8 mouse cellular contexts compared by ENCODE assay signal in genomic region chr7:119793586-119794250, GRCm38 (mm10). TPM values are rescaled to one million over a fixed set of nuclear protein-coding genes. Genes with fewer than 3 reads are reported as not detected.
DNase-seq lines count a peak whose midpoint lies in the region; ATAC-seq and TF ChIP-seq lines count a peak whose summit lies in the region.

Rexo5 (plus strand) TSS chr7:119794006.
Eri2 (minus strand) TSS chr7:119794058.

- peak within 1 kb of the TSS; percentile 80 for H3K27ac ChIP-seq in embryonic facial prominence, embryonic 13.5 days
- peak within 1 kb of the TSS; percentile 57 for H3K27ac ChIP-seq in heart, adult 2 months
- H3K27ac ChIP-seq in kidney, adult 2 months (ENCODE audit: insufficient read depth, low read depth, low read length): peak within 1 kb of the TSS; percentile 59; the same call in 1 of the 2 replicates
- peak within 1 kb of the TSS; percentile 79 for H3K27ac ChIP-seq in limb, embryonic 15.5 days
- H3K27ac ChIP-seq in midbrain, postnatal 0 days (ENCODE audit: low read depth, low read length): 0 out of 2 replicates have a peak within 1 kb of the TSS, but pooled peaks have one; percentile 38

- H3K79me2 ChIP-seq in heart, adult 2 months (replicated peaks; ENCODE audit: control insufficient read depth, insufficient read depth, low read length): no peaks in the 10 kb centered on the region

- ATAC-seq in embryonic facial prominence, embryonic 13.5 days (ENCODE audit: insufficient number of reproducible peaks, insufficient read depth, low FRiP score, low TSS enrichment, low read depth): peak; percentile 98
- ATAC-seq in limb, embryonic 15.5 days (ENCODE audit: insufficient number of reproducible peaks, low FRiP score, low TSS enrichment, low read depth): peak; percentile 97
- ATAC-seq in midbrain, postnatal 0 days (ENCODE audit: low FRiP score): peak; percentile 96

- whole genome bisulfite sequencing in embryonic facial prominence, embryonic 13.5 days: under 1% methylated on average over 53 of the region's 53 CpGs
- under 1% methylated on average over 53 of the region's 53 CpGs for WGBS in heart, adult 2 months
- under 1% methylated on average over 53 of the region's 53 CpGs for WGBS in kidney, adult 2 months
- 0% methylated on average over 53 of the region's 53 CpGs for WGBS in limb, embryonic 15.5 days
- WGBS in midbrain, postnatal 0 days: under 1% methylated on average over 53 of the region's 53 CpGs

- H3K4me2 ChIP-seq in embryonic facial prominence, embryonic 13.5 days: peak within 1 kb of the TSS; percentile 74
- peak within 1 kb of the TSS; percentile 77 for H3K4me2 ChIP-seq in limb, embryonic 15.5 days
- H3K4me2 ChIP-seq in midbrain, postnatal 0 days (ENCODE audit: low read depth, low read length, poor library complexity, severe bottlenecking): peak within 1 kb of the TSS; percentile 91

- no peaks in the 10 kb centered on the region for H3K9me3 ChIP-seq in embryonic facial prominence, embryonic 13.5 days
- no peaks in the 10 kb centered on the region for H3K9me3 ChIP-seq in limb, embryonic 15.5 days
- no peaks in the 10 kb centered on the region for H3K9me3 ChIP-seq in midbrain, postnatal 0 days (ENCODE audit: low read length)

- no peak for TF ChIP-seq EP300 in heart, adult 2 months (IDR thresholded peaks at IDR 0.05; ENCODE audit: insufficient read depth, low read depth, low read length)

- no peak for TF ChIP-seq CTCF in heart, adult 2 months (IDR thresholded peaks at IDR 0.05)
- no peak for TF ChIP-seq CTCF in kidney, adult 2 months (conservative IDR thresholded peaks at IDR 0.05; ENCODE audit: insufficient read depth, insufficient read length, low read depth, low read length)
- no peak for TF ChIP-seq CTCF in midbrain, postnatal 0 days (IDR thresholded peaks at IDR 0.05)

- peak within 1 kb of the TSS; percentile 72 for H3K4me3 ChIP-seq in embryonic facial prominence, embryonic 13.5 days
- peak within 1 kb of the TSS; percentile 67 for H3K4me3 ChIP-seq in heart, adult 2 months
- peak within 1 kb of the TSS; percentile 84 for H3K4me3 ChIP-seq in kidney, adult 2 months (ENCODE audit: insufficient read depth, low read depth, low read length)
- H3K4me3 ChIP-seq in limb, embryonic 15.5 days: peak within 1 kb of the TSS; percentile 73
- peak within 1 kb of the TSS; percentile 55 for H3K4me3 ChIP-seq in midbrain, postnatal 0 days (ENCODE audit: low read depth, low read length)

- peaks cover 15% of the 10 kb centered on the region for H3K36me3 ChIP-seq in embryonic facial prominence, embryonic 13.5 days
- H3K36me3 ChIP-seq in heart, adult 2 months (ENCODE audit: control insufficient read depth, insufficient read depth, low read length): no peaks in the 10 kb centered on the region
- H3K36me3 ChIP-seq in kidney, adult 2 months (ENCODE audit: control insufficient read depth, insufficient read depth, low read length): no peaks in the 10 kb centered on the region; the same call in 1 of the 2 replicates
- H3K36me3 ChIP-seq in limb, embryonic 15.5 days: peaks cover 16% of the 10 kb centered on the region
- H3K36me3 ChIP-seq in midbrain, postnatal 0 days (ENCODE audit: insufficient read depth, low read length): peaks cover 3% of the 10 kb centered on the region; the same call in 1 of the 2 replicates

- intact Hi-C loops in heart, adult 2 months (cut with DNase I): loop anchor here (5.0 kb wide), 1 partner anchor 71 kb away; the partner anchor contains the start of gene Thumpd1

- H3K4me1 ChIP-seq in embryonic facial prominence, embryonic 13.5 days: peaks cover 11% of the 10 kb centered on the region
- no peaks in the 10 kb centered on the region for H3K4me1 ChIP-seq in heart, adult 2 months (ENCODE audit: control insufficient read depth, insufficient read depth, low read length)
- no peaks in the 10 kb centered on the region for H3K4me1 ChIP-seq in kidney, adult 2 months (ENCODE audit: control insufficient read depth, insufficient read depth, low read length)
- peaks cover 12% of the 10 kb centered on the region; the same call in 1 of the 2 replicates for H3K4me1 ChIP-seq in limb, embryonic 15.5 days
- H3K4me1 ChIP-seq in midbrain, postnatal 0 days (ENCODE audit: insufficient read depth, low read length): peaks cover 3% of the 10 kb centered on the region; the same call in 1 of the 2 replicates

- DNase-seq in A20 (ENCODE audit: low read depth, low spot score): peak; percentile 96
- DNase-seq in adrenal gland, postnatal 4 days (ENCODE audit: low spot score in 2 of 2): peak; percentile 75 to 77
- DNase-seq in heart, adult 2 months: peak; percentile 88
- peak; percentile 86 for DNase-seq in kidney, adult 2 months
- peak; percentile 92 for DNase-seq in midbrain, postnatal 0 days (ENCODE audit: low spot score)
- DNase-seq in spleen, postnatal 10 days (ENCODE audit: low spot score in 2 of 2): peak; percentile 80 to 89

- H3K9ac ChIP-seq in embryonic facial prominence, embryonic 13.5 days: peak within 1 kb of the TSS; percentile 88
- peak within 1 kb of the TSS; percentile 81 for H3K9ac ChIP-seq in heart, adult 2 months (ENCODE audit: low read depth, low read length)
- H3K9ac ChIP-seq in limb, embryonic 15.5 days: peak within 1 kb of the TSS; percentile 62
- H3K9ac ChIP-seq in midbrain, postnatal 0 days (replicated peaks; ENCODE audit: low read length, poor library complexity, severe bottlenecking): peak within 1 kb of the TSS; percentile 59

- TF ChIP-seq POLR2A in heart, adult 2 months (IDR thresholded peaks at IDR 0.05; ENCODE audit: insufficient read depth, low read depth, low read length): no peak
- no peak for TF ChIP-seq POLR2A in kidney, adult 2 months (IDR thresholded peaks at IDR 0.05; ENCODE audit: low read depth, low read length)

- H3K27me3 ChIP-seq in embryonic facial prominence, embryonic 13.5 days: no peaks in the 10 kb centered on the region
- no peaks in the 10 kb centered on the region for H3K27me3 ChIP-seq in heart, adult 2 months (ENCODE audit: control insufficient read depth, insufficient read depth, low read length)
- H3K27me3 ChIP-seq in kidney, adult 2 months (replicated peaks; ENCODE audit: control insufficient read depth, insufficient read depth, low read length): no peaks in the 10 kb centered on the region
- H3K27me3 ChIP-seq in limb, embryonic 15.5 days: no peaks in the 10 kb centered on the region
- H3K27me3 ChIP-seq in midbrain, postnatal 0 days (ENCODE audit: insufficient read depth, low read length): no peaks in the 10 kb centered on the region

RNA-seq across cellular contexts. Expression of gene Rexo5, which starts in this region (rescaled TPM):
- total RNA-seq in adrenal gland, postnatal 4 days (2021): 10 to 100 TPM; 12.4 to 13.6 TPM
- polyA plus RNA-seq in embryonic facial prominence, embryonic 13.5 days (2015; fragmentation: Nextera tagmentation; extraction: Ambion mirVana): 23.4 and 29.1 TPM in 2 replicates
- 1 to 10 TPM in 1 of 2 experiments, under 1 TPM in 1; 0.75 to 1.2 TPM for total RNA-seq in heart, adult 2 months (2021)
- polyA plus RNA-seq in heart, adult 2 months (2012; rRNA removed): 0.53 and 3.3 TPM in 2 replicates
- polyA plus RNA-seq in kidney, adult 2 months (2012; rRNA removed): 2.1 and 2.2 TPM in 2 replicates
- 19.4 and 23.0 TPM in 2 replicates for polyA plus RNA-seq in limb, embryonic 15.5 days (2015; fragmentation: Nextera tagmentation; extraction: Ambion mirVana)
- total RNA-seq in midbrain, postnatal 0 days (2014; rRNA removed): 2.3 and 7.9 TPM in 2 replicates
- 4.7 and 6.1 TPM in 2 replicates for polyA plus RNA-seq in midbrain, postnatal 0 days (2015; fragmentation: Nextera tagmentation; extraction: Ambion mirVana)

RNA-seq across cellular contexts. Expression of gene Eri2, which starts in this region (rescaled TPM):
- total RNA-seq in adrenal gland, postnatal 4 days (2021): 10 to 100 TPM; 12.9 to 13.6 TPM
- polyA plus RNA-seq in embryonic facial prominence, embryonic 13.5 days (2015; fragmentation: Nextera tagmentation; extraction: Ambion mirVana): 24.5 and 27.4 TPM in 2 replicates
- 1 to 10 TPM; 1.7 TPM for total RNA-seq in heart, adult 2 months (2021)
- 0.92 and 1.4 TPM in 2 replicates for polyA plus RNA-seq in heart, adult 2 months (2012; rRNA removed)
- polyA plus RNA-seq in kidney, adult 2 months (2012; rRNA removed): 0.90 and 1.1 TPM in 2 replicates
- 16.9 and 20.3 TPM in 2 replicates for polyA plus RNA-seq in limb, embryonic 15.5 days (2015; fragmentation: Nextera tagmentation; extraction: Ambion mirVana)
- total RNA-seq in midbrain, postnatal 0 days (2014; rRNA removed): 7.6 and 11.1 TPM in 2 replicates
- polyA plus RNA-seq in midbrain, postnatal 0 days (2015; fragmentation: Nextera tagmentation; extraction: Ambion mirVana): 8.0 and 8.3 TPM in 2 replicates

Comparison
In these comparisons a context has a peak if more than half of its experiments do, and no peak if none do; other contexts are left out.
1. Peak in every context shown above with its lines: DNase-seq, ATAC-seq, H3K4me3 ChIP-seq and H3K27ac ChIP-seq.